Mouse (Mus musculus): Measurements from ENCODE around the gene Ints14.

DNA sequence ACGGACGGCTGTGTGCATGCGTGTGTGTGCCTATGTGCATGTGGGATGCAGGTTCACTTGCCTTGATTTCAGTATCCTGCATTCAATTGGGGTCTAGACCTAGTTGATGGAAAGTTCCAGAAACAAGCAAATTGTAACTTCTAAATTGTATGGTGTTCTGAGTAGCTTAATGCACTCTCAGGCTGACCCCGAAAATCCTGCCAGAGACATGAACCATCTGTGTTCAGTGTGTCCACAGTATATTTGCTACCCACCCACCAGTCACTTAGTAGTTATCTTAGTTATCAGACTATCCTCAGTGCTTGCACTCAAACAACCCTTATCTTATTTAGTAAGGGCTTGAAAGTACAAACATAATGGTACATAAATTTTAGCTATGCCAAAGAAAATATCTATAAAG lies 19.1 kb upstream of the Ints14 start:
- TF ChIP-seq CTCF (IDR thresholded peaks at IDR 0.05; ENCODE audit: borderline replicate concordance, insufficient read depth, low read depth, low read length) (no peak), POLR2A (IDR thresholded peaks at IDR 0.05; ENCODE audit: borderline replicate concordance, insufficient read depth, low read length) (no peak)

All from cerebellum, adult 2 months (tissue).